Mouse (Mus musculus) embryonic facial prominence, embryonic 10.5 days (tissue): ENCODE data around the gene Fads1. TPM values are rescaled to one million over a fixed set of nuclear protein-coding genes. Genes with fewer than 3 reads are reported as not detected.

Experiments used
- DNase-seq: peaks from one replicate; pipeline ENCODE4 v3.0.0-alpha.2; 2017; ENCODE audit warnings: low spot score
- H3K27ac ChIP-seq: fragments of 300-500 bp; sonication (generic); replicated peaks from 2 replicates; pipeline ENCODE4 v1.5.1; 2016; ENCODE audit warnings: mild to moderate bottlenecking
- H3K27me3 ChIP-seq: fragments of 300-500 bp; sonication (generic); replicated peaks from 2 replicates; pipeline ENCODE4 v1.6.1; 2016; ENCODE audit warnings: low read depth, mild to moderate bottlenecking; ENCODE audit not compliant: poor library complexity, severe bottlenecking
- H3K36me3 ChIP-seq: fragments of 300-500 bp; sonication (generic); replicated peaks from 2 replicates; pipeline ENCODE4 v1.6.1; 2016; ENCODE audit warnings: mild to moderate bottlenecking, moderate library complexity
- H3K4me1 ChIP-seq: fragments of 300-500 bp; sonication (generic); 2 replicates; pipeline ENCODE4 v1.6.1; 2016
- H3K4me3 ChIP-seq: fragments of 300-500 bp; sonication (generic); 2 replicates; pipeline ENCODE4 v1.5.1; 2016; ENCODE audit warnings: mild to moderate bottlenecking, moderate library complexity
- H3K9me3 ChIP-seq: fragments of 300-500 bp; sonication (generic); 2 replicates; pipeline ENCODE4 v1.6.1; 2016; ENCODE audit warnings: mild to moderate bottlenecking
- WGBS: fragments of 180-500 bp; shearing (Covaris S2); methylation state at CpG from one replicate; pipeline ENCODE4 v1.1.7; 2016; 5-methylcytosine and 5-hydroxymethylcytosine counted together
- microRNA-seq: library from miRNA; unstranded; fragments of <30 nt; microRNA quantifications from one replicate; pipeline ENCODE4, GENCODE M21; 2017
- polyA plus RNA-seq: library from polyadenylated mRNA; unstranded; fragments of >200 nt; fragmentation: Nextera tagmentation; extraction: Ambion mirVana; gene quantifications from 2 replicates; pipeline ENCODE4 v1.2.1, GENCODE M21; 2016

Gene Fads1
- polyA plus RNA-seq, 1 experiment from 2014 or later: 151 TPM

GRCm38 (mm10) chr19:10240654-10241305 is 58.1 kb downstream of the Fads1 start, which contains the start of gene Myrf:
TSS of gene Myrf (minus strand) at chr19:10240748.
- Histone ChIP-seq H3K4me1 (peaks cover 48% of the 10 kb centered on the region), H3K27ac (peak within 1 kb of the TSS; percentile 85), H3K36me3 (no peaks in the 10 kb centered on the region), H3K4me3 (peak within 1 kb of the TSS; percentile 69), H3K27me3 (peaks cover 37% of the 10 kb centered on the region), H3K9me3 (no peaks in the 10 kb centered on the region)
- DNase-seq: peak; percentile 90
- WGBS: 8% methylated on average over 43 of the region's 43 CpGs

GRCm38 (mm10) chr19:10242916-10243315 is 60.2 kb downstream of the Fads1 start:
- Histone ChIP-seq H3K27me3 (peaks cover 45% of the 10 kb centered on the region), H3K4me3 (peak overlapping the region; percentile 1), H3K4me1 (peaks cover 68% of the 10 kb centered on the region), H3K36me3 (no peaks in the 10 kb centered on the region), H3K9me3 (no peaks in the 10 kb centered on the region), H3K27ac (peak overlapping the region; percentile 63)
- peak; percentile 62 for DNase-seq
- 2% methylated on average over 8 of the region's 8 CpGs for WGBS

GRCm38 (mm10) chr19:10244183-10244582 is 61.5 kb downstream of the Fads1 start:
- Histone ChIP-seq H3K9me3 (no peaks in the 10 kb centered on the region), H3K4me3 (no peak overlapping the region), H3K27ac (no peak overlapping the region), H3K27me3 (peaks cover 39% of the 10 kb centered on the region), H3K36me3 (no peaks in the 10 kb centered on the region), H3K4me1 (peaks cover 68% of the 10 kb centered on the region)
- WGBS: 19% methylated on average over 3 of the region's 3 CpGs
- DNase-seq: peak; percentile 69

Small RNA genes lying within 50 kb of the gene (microRNA-seq; reads per million reads assigned to microRNA genes)
- gene Mir6993: 0.91 reads per million

Other genes starting within 250 kb of the Fads1 start
- 1,291 and 1,338 TPM in 2 replicates for gene Fth1, start 202.3 kb upstream of the Fads1 start, polyA plus RNA-seq
- gene Best1, start 181.3 kb upstream of the Fads1 start, polyA plus RNA-seq: 1.6 TPM in 2 replicates
- gene Rab3il1, start 181.2 kb upstream of the Fads1 start, polyA plus RNA-seq: 51.7 and 57.4 TPM in 2 replicates
- 4.0 and 4.3 TPM in 2 replicates for gene Fads3, start 141.3 kb upstream of the Fads1 start, polyA plus RNA-seq
- gene Fads2, start 81.1 kb upstream of the Fads1 start, polyA plus RNA-seq: 160 and 165 TPM in 2 replicates
- 379 and 394 TPM in 2 replicates for gene Tmem258, start 21.1 kb downstream of the Fads1 start, polyA plus RNA-seq
- gene Fen1, start 21.3 kb downstream of the Fads1 start, polyA plus RNA-seq: 183 and 199 TPM in 2 replicates
- 4.2 TPM in 2 replicates for gene Myrf, start 57.9 kb downstream of the Fads1 start, polyA plus RNA-seq
- gene Dagla, start 122.0 kb downstream of the Fads1 start, polyA plus RNA-seq: 2.2 and 2.4 TPM in 2 replicates
- 0.44 and 0.64 TPM in 2 replicates for gene Syt7, start 206.2 kb downstream of the Fads1 start, polyA plus RNA-seq